Mouse (Mus musculus) small intestine, adult 2 months (tissue): Measurements from ENCODE around the gene Myo1g. TPM values are rescaled to one million over a fixed set of nuclear protein-coding genes. Genes with fewer than 3 reads are reported as not detected.

ENCODE experiments used
- H3K27ac ChIP-seq: fragments of 200-500 bp; 2 replicates; pipeline ENCODE4 v1.5.1; 2012; ENCODE audit warnings: low read depth, low read length, control low read depth, inconsistent platforms; ENCODE audit not compliant: insufficient read depth
- H3K27me3 ChIP-seq: fragments of 200-500 bp; 2 replicates; pipeline ENCODE4 v1.6.1; 2012; ENCODE audit warnings: mild to moderate bottlenecking, moderate library complexity, low read length, inconsistent platforms; ENCODE audit not compliant: control insufficient read depth, insufficient read depth
- H3K36me3 ChIP-seq: fragments of 200-500 bp; 2 replicates; pipeline ENCODE4 v1.6.1; 2012; ENCODE audit warnings: mild to moderate bottlenecking, low read length, control low read depth, inconsistent platforms; ENCODE audit not compliant: control insufficient read depth, insufficient read depth
- H3K4me1 ChIP-seq: fragments of 200-500 bp; 2 replicates; pipeline ENCODE4 v1.6.1; 2012; ENCODE audit warnings: low read length, inconsistent platforms, mixed read lengths; ENCODE audit not compliant: control insufficient read depth, insufficient read depth, insufficient read length
- H3K4me3 ChIP-seq: fragments of 200-500 bp; 2 replicates; pipeline ENCODE4 v1.5.1; 2012; ENCODE audit warnings: low read depth, mild to moderate bottlenecking, control low read depth, inconsistent platforms, low read length, moderate library complexity
- CTCF ChIP-seq: fragments of 200-500 bp; IDR thresholded peaks from 2 replicates; pipeline ENCODE4 v1.5.1; 2012; ENCODE audit warnings: low read depth, mild to moderate bottlenecking, control low read depth, inconsistent platforms, low read length, moderate library complexity, mixed read lengths; ENCODE audit not compliant: insufficient replicate concordance, insufficient read length; ENCODE audit errors: extremely low read depth
- POLR2A ChIP-seq: fragments of 200-500 bp; IDR thresholded peaks from 2 replicates; pipeline ENCODE4 v1.6.1; 2012; ENCODE audit warnings: low read depth, mild to moderate bottlenecking, control low read depth, inconsistent platforms, low read length, moderate library complexity
- WGBS: fragments of 180-500 bp; shearing (Covaris S2); methylation state at CpG from one replicate; pipeline ENCODE4 v1.1.7; 2018; 5-methylcytosine and 5-hydroxymethylcytosine counted together
- polyA plus RNA-seq: library from polyadenylated mRNA; depleted of rRNA; stranded (reverse); fragments of >200 nt; gene quantifications from 2 replicates; pipeline ENCODE4 v1.2.3, GENCODE M21; 2012

Gene Myo1g
- polyA plus RNA-seq, 1 experiment = 15.5 TPM

GRCm38 (mm10) chr11:6561474-6561873, 40.7 kb upstream of the Myo1g start:
- WGBS = 69% methylated on average over 4 of the region's 4 CpGs
- H3K27me3 ChIP-seq = no peaks in the 10 kb centered on the region
- H3K36me3 ChIP-seq = peaks cover 5% of the 10 kb centered on the region; the same call in 1 of the 2 replicates
- TF ChIP-seq POLR2A = no peak
- no peak for TF ChIP-seq CTCF
- no peaks in the 10 kb centered on the region for H3K4me1 ChIP-seq
- H3K4me3 ChIP-seq = peak overlapping the region; percentile 49
- peak overlapping the region; percentile 82 for H3K27ac ChIP-seq

DNA sequence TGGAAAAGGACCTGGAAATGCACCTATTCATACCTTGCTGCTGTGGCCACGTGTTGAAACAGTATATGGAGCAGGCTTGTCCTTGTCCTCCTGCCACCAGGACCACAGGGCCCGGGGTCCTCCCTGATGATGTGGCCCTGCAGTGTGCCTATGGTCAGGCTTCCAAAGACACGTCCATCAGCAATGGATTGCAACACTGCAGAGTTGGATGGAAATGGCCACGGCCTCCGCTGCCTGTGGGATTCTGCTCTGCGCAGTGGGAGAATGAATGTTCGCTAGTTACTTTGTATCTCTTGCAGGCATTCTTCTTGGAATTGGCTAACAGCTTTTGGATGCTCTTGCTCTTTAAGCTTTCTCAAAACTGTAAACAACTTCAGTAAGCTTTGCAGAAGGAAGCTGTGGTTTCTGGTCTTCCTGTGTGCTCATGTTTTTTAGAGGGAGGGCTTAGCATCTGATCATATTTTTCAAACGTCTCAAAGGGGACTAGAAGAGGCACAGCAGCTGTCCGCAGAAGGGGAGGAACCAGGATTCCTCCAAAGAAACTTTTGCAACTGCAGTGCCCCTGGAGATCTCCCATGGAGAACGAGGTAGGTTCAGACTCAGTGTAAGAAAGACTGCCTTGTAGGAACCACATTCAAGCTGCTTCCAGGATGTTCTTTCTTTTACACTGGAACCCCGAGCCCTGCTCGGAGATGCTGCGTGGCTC, 40.0 kb upstream of the Myo1g start:
- H3K36me3 ChIP-seq = peaks cover 5% of the 10 kb centered on the region; the same call in 1 of the 2 replicates

DNA sequence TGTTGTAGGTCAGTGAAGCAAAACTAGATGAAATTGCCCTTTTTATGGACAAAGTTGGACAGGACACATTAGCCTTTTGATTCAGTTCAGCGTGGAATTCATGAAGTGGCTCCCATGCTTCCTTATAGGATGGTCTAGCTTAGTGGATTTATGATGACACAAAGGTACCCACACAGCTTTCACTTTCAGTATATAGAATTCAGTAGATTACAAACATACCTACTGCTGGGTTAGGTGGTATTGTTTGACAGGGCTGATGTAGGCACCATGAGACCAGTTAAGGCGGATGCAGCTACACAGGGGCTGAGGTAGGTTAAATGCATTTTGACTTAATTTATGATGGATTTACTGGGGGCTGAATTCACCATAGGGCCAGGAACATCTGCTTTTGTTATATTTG, 39.2 kb upstream of the Myo1g start:
- H3K36me3 ChIP-seq = peaks cover 5% of the 10 kb centered on the region; the same call in 1 of the 2 replicates
- no peak for TF ChIP-seq POLR2A
- TF ChIP-seq CTCF = no peak
- no peaks in the 10 kb centered on the region for H3K27me3 ChIP-seq
- H3K27ac ChIP-seq = no peak overlapping the region
- WGBS = 74% methylated on average over 2 of the region's 2 CpGs
- no peak overlapping the region for H3K4me3 ChIP-seq
- H3K4me1 ChIP-seq = no peaks in the 10 kb centered on the region

More for the DNA sequence above, 40.0 kb upstream of the Myo1g start:
- Histone ChIP-seq H3K27me3 (no peaks in the 10 kb centered on the region), H3K27ac (peak overlapping the region; percentile 82), H3K4me3 (peak overlapping the region; percentile 53), H3K4me1 (no peaks in the 10 kb centered on the region)
- WGBS = 68% methylated on average over 13 of the region's 13 CpGs
- TF ChIP-seq CTCF (no peak), POLR2A (no peak)

GRCm38 (mm10) chr11:6558234-6558633, 37.5 kb upstream of the Myo1g start:
- TF ChIP-seq CTCF (no peak), POLR2A (no peak)
- Histone ChIP-seq H3K36me3 (no peaks in the 10 kb centered on the region), H3K27ac (no peak overlapping the region), H3K4me3 (no peak overlapping the region), H3K27me3 (no peaks in the 10 kb centered on the region), H3K4me1 (no peaks in the 10 kb centered on the region)
- WGBS = 75% methylated on average over 3 of the region's 3 CpGs

DNA sequence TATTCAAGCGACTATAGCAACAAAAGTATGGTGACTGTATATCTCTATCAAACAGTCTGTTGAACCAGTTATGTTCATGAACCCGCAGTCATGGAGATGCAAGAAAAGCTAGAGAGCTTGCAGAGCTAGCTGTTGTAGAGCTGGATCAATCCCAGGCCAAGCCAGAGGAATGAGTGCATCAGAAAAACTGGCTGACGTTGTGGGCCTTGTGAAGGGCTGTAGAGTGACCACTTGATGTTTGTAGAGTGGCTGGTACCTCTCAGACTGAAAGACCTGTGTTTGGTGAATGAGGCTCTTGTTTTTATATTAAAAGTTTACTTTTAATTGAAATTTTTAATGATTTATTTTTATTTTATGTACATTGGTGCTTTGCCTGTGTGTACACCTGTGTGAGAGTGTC, 29.4 kb upstream of the Myo1g start:
- Histone ChIP-seq H3K4me3 (no peak overlapping the region), H3K36me3 (no peaks in the 10 kb centered on the region), H3K4me1 (no peaks in the 10 kb centered on the region; the same call in 1 of the 2 replicates), H3K27me3 (no peaks in the 10 kb centered on the region), H3K27ac (no peak overlapping the region)
- WGBS = 65% methylated on average over 3 of the region's 3 CpGs
- TF ChIP-seq POLR2A (no peak), CTCF (no peak)

DNA sequence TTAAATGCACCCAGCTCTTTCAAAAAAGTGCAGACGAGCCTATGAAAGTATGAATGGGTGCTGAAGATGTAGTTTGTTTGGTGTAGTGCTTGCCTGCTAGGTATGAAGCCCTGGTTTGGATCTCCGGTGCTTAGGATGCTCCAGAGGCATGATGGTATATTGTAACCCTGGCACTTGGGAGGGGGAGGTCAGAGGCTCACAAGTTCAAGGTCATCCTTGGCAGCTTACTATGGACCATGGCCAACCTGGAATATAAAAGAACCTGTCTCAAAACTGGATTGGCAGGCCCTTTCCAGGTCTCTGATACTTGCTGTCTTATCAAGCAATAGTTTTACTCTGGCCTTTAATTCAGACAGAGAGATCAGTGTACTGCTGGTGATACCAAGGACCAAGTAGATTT, 29.0 kb upstream of the Myo1g start:
- TF ChIP-seq CTCF (no peak), POLR2A (no peak)
- Histone ChIP-seq H3K27me3 (no peaks in the 10 kb centered on the region), H3K4me1 (no peaks in the 10 kb centered on the region; the same call in 1 of the 2 replicates), H3K27ac (no peak overlapping the region), H3K36me3 (no peaks in the 10 kb centered on the region), H3K4me3 (no peak overlapping the region)
- WGBS = 75% methylated on average over 2 of the region's 2 CpGs

DNA sequence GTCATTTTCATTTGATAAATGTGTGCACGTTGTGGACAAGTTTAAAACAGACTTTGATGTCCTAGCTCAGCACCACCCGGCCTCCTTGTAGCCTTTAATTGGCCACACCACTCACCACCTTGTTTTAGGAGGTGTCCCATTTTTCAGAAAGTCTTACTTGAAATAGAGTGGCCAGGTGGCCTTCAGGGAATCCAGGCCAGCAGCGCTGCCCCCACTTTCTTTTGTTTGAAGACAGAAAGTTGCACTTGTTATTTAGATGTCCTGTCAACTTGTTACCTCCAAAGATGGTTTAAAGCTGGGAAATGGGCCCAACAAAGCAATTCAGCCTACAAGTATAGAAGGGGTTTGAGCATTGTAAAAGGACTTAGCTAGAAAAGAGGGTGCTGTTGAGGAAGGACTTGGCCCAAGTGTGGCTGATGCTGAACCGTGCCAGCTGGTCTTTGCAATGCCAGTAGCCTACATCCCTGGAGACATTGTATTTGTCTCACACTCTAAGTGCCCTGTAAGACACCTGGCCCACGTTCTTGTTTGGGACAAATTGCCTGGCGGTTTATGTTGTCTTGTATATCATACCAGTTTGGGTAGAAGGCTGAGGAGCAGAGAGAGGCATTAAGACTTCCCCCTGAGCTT, 27.0 kb upstream of the Myo1g start:
- Histone ChIP-seq H3K4me1 (no peaks in the 10 kb centered on the region; the same call in 1 of the 2 replicates), H3K36me3 (no peaks in the 10 kb centered on the region), H3K27ac (no peak overlapping the region), H3K4me3 (peak overlapping the region; percentile 24; the same call in 1 of the 2 replicates), H3K27me3 (no peaks in the 10 kb centered on the region)
- TF ChIP-seq CTCF = no peak
- TF ChIP-seq POLR2A = no peak
- 16% methylated on average over 6 of the region's 6 CpGs for WGBS
